Mouse (Mus musculus): ENCODE results near the gene Arhgef40.
A peak's percentile ranks its signal among the peaks of the same experiment; 100 is the strongest.

Arhgef40 gene

DNA sequence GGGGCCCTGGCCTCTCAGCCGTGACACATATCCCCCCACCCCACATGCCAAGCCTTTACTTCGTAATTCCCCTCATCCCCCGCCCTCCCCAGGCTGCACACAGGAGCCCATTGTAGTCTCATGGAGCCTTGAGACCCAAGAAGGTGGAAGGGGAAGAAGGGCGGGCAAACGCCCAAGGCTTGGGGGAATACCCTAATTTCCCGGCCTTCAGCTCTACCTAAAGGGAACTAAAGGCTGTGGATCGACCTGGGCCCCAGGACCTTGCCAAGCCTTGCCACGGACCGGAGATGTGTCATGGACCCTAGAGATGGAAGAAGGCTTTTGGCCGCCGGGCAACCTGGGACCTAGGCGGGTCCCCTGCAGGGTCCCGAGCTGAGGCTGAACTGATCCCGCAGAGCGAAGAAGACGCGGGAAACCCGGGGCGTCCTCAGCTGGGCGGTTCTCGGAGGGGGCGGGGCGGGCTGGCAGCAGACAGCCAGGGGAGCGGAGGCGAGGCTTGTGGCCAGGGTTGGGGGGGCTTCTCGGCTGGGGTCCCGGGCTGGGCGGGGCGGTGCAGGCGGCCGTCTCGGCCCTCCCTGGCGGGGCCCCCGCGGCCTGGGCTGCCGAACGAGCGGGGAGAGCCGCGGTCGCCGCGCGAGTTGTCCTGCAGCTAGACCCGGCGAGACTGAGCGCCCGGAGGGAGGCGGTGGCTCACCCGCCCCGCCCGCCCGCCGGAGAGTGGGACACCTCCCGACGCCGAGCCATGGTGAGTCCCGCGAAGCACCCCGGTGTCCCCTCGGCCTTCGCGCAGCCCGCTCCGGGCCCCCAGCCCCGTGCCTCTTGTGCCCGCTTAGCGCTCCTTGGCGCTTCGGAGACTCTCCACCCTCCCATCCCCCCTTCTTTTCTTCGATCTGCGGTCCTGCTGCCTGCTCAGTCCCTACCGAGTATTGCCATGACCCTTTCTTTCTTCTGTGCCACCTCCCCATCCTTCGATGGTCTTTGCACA, at the start of gene Arhgef40:
Arhgef40 (plus strand) TSS at position 473 of the 985 bp plus-strand sequence.
- DNase-seq, result peak; percentile 68

DNA sequence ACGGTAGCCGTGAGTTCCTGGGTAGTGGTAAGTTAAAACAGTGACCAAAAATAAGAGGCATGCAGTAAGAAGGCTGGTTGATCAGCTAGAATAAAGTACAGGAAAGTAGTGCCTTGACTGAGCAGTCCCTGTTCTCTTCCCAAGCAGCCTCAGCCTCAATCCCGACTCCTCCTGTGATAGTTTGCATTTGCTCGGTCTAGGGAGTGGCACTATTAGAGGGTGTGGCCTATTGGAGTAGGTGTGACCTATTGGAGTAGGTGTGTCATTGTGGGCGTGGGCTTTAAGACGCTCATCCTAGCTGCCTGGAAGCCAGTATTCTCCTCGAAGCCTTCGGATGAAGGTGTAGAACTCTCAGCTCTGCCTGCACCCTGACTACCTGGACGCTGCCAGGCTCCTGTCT, 45.5 kb upstream of the Arhgef40 start:
- DNase-seq, result no peak

- no peak for DNase-seq
These were observed 43.5 kb upstream of the Arhgef40 start for GRCm38 (mm10) chr14:51940944-51941560.

DNA sequence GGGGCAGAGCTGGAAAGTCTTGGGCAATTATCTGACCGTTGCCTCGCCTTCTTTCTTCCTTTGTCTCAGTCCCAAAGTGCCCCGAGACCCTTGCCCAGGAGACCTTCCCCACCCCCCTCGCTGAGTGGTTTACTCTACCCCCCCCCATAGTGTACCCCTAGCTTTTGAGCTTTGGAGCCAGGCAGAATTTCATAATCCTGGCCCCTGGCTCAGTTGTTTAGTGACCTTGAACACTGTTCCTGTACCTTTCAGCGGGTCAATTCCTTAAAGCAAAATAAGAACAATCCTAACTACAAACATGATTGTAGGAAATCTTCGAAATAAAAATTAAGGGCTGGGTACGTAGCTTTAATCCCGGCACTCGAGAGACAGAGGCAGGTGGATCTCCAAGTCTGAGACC, 42.9 kb upstream of the Arhgef40 start:
- DNase-seq, result no peak

GRCm38 (mm10) chr14:51942236-51942635, 42.3 kb upstream of the Arhgef40 start:
- no peak for DNase-seq

DNA sequence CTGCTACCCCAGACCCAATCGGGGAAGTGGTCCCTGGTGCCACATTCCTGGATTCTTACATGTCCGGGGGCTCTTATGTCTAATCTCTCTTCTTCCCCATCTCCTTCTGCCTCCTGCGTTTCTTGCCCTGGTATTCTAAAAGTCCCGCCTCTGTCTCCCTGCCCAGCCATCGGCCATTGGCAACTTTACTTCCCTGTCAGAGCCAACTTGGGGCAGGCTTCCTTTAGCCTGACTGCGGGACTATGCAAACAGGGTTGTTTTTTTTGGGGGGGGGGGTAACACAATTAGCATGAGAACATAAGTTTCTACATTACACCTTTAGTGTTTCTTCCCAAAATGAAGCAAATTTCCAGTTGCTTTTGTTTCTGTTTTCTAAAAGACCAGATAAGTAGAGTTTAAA, 41.2 kb upstream of the Arhgef40 start:
- no peak for DNase-seq

DNA sequence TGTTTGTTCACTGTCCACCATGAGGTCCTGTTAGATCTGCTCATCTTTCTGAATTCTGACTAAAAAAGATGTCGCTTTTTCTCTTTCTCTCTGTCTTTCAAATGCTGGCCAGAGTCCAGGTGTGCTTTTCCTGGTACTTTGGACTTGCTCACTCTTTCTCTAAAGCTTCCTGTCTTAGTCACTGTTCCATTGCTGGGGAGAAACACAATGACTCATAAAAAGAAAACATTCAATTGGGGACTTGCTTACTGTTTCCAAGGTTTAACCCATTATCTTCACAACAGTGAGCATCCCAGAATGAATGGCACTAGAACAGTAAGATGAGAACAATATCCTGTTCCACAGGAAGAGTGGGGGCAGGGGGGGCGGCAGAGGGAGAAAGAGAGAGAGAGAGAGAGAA, 24.2 kb upstream of the Arhgef40 start:
- no peak for DNase-seq

GRCm38 (mm10) chr14:51967400-51967799, 17.1 kb upstream of the Arhgef40 start:
- DNase-seq, result no peak

DNA sequence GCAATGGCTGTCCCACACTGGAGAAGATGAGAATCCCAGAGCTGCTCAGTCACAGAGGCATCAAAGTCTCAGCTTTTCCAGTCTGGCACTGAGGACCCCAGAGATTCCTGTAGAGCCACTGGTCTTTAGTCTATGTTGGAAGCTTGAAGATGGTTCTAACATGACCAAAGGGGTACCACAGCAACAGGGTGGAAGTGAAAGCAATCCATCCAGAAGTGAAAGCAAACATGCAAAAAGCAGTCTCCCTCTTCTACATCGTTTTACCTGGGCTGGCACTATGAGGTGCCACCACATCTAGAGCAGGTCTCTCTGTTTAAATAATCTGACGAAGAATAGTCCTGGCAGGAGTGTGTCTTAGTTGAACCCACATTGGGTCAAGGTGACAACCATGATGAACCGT, 5.3 kb upstream of the Arhgef40 start:
- DNase-seq, result no peak

GRCm38 (mm10) chr14:51983251-51983650, 1.3 kb upstream of the Arhgef40 start:
- DNase-seq, result no peak

DNA sequence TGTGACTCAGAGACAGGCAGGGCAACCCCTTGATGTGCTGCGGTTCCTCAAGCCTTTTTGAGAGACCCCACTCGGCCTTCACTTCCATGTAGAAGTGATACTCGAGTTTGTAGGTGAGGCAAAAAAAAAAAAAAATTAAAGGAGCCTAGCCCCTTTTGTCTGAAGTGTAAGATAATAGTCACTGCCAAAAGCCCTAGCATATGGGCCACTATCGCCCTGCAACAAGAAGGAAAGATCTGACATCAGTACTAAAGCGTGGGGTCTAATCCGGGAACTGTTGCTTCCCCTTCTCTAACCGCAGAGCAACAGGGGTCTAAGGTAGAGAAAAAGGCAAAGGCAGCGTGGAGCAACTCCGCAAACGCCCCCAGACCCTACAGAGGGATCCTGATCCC, 668 bp upstream of the Arhgef40 start:
- DNase-seq, result no peak

GRCm38 (mm10) chr14:51985301-51986152, 1.0 kb downstream of the Arhgef40 start:
- DNase-seq, result peak; percentile 44

- DNase-seq, result no peak
These were observed 1.6 kb downstream of the Arhgef40 start for GRCm38 (mm10) chr14:51986153-51986505.

DNA sequence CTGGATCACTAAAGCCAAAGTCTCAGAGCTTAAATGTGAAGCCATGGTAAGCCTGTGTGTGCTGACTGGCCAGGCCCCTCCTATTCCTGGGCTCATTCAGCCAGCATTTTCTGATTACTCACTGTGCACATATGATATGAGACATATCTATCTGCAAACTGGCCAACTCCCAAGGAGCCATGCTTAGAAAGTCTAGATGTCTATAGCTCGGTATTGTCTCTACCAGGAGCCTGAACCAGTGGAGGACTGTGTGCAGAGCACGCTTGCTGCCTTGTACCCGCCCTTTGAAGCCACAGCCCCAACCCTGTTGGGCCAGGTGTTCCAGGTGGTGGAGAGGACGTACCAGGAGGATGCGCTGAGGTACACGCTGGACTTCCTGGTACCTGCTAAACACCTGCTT, 2.7 kb downstream of the Arhgef40 start:
- no peak for DNase-seq

GRCm38 (mm10) chr14:51988731-51989130, 4.2 kb downstream of the Arhgef40 start:
- no peak for DNase-seq

GRCm38 (mm10) chr14:51989461-51989970, 5.0 kb downstream of the Arhgef40 start:
- peak; percentile 21 for DNase-seq

DNA sequence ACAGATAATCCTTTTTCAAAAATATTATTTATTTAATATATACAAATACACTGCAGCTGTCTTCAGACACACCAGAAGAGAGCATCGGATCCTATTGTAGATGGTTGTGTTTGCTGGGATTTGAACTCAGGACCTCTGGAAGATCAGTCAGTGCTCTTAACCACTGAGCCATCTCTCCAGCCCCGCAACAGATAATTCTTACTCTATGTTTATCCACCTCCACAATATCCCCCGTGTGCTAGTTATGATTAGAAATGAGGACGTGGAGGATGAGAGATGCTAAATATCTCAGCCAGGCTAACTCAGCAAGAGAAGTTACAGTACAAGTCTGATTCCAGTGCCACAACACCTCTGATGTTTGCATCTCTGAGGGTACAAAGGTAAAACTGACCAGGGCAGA, 9.9 kb downstream of the Arhgef40 start:
- no peak for DNase-seq

DNA sequence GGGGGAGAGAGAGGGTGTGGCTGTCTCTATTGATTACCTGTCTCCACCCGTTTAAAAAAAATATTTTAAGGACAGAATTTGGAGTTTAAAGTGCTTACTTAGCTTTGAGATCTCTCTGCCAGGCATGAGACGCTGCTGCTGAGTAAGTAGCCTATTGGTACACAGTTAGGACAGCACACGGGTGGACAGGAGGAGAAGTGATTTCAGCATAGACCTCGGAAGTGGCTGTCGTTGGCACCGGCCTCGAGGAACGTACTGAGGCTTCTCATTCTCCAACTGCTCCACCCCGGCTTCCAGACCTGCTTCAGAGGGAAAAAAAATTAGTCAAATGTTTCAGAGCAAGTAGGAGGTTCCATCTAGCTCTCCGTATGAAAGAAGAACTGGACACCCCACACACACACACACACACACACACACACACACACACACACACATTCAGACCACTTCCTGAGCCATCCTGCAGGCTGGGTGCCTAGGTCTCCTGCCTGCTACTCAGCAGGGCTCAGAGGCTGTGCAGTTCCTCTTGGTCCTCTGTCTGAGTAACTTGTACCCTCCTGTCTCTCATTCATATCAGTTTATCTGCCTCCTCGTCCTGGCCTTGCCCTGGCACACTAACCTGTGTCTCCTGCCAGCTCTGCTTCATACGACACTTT, 10.8 kb downstream of the Arhgef40 start:
- DNase-seq, result no peak

GRCm38 (mm10) chr14:51996231-51996841, 11.8 kb downstream of the Arhgef40 start:
- no peak for DNase-seq

DNA sequence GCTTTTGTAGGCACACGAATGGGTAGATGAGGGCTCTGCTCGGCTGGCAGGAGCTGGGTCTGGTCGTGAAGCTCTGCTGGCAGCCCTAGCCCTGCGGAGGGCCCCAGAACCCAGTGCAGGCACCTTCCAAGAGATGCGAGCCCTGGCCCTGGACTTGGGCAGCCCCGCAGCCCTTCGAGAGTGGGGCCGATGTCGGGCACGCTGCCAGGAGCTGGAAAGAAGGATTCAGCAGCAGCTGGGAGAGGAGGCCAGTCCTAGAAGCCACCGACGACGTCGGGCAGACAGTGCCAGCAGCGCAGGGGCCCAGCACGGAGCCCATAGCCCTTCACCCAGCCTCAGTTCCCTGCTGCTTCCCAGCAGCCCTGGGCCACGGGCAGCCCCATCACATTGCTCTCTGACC, 12.3 kb downstream of the Arhgef40 start:
- no peak for DNase-seq

DNA sequence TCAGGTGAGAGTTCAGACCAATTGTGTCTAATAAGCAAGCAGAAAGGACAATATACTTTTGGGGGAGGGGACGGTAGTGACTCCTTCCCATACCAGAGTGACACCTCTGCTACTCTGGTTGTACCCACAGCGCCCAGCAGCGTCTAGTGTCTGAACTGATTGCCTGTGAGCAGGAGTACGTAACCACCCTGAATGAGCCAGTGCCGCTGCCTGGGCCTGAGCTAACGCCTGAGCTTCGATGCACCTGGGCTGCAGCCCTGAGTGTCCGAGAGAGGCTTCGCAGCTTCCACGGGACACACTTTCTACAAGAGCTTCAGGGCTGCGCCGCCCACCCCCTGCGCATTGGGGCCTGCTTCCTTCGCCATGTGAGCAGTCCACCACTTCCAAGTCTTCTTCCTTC, 13.0 kb downstream of the Arhgef40 start:
- no peak for DNase-seq

- no peak for DNase-seq
These were observed 19.5 kb downstream of the Arhgef40 start for GRCm38 (mm10) chr14:52003981-52004495.

Data from thymus, postnatal 25 days (tissue).